Mouse (Mus musculus): ENCODE data around the gene H2-T23.

GRCm38 (mm10) chr17:36018979-36019378, 13.7 kb downstream of the H2-T23 start:
- no peak for TF ChIP-seq POLR2A (IDR thresholded peaks at IDR 0.05; ENCODE audit: insufficient read depth, low read length)
- TF ChIP-seq EP300 (IDR thresholded peaks at IDR 0.05; ENCODE audit: insufficient read depth, low read depth, low read length) = no peak

Measured in ES-Bruce4 (cell line).